Mouse (Mus musculus) midbrain, embryonic 11.5 days (tissue): ENCODE data around the gene Agpat2. TPM values are rescaled to one million over a fixed set of nuclear protein-coding genes. Genes with fewer than 3 reads are reported as not detected.
A peak's percentile ranks its signal among the peaks of the same experiment; 100 is the strongest.

Experiments
- ATAC-seq: fragments of 200-750 bp; cut with Nextera tagmentation; 2 replicates; pipeline ENCODE4 v1.8.0; 2017; ENCODE audit warnings: moderate TSS enrichment, moderate library complexity; ENCODE audit not compliant: low FRiP score
- DNase-seq: peaks from one replicate; pipeline ENCODE4 v3.0.0; 2015; ENCODE audit warnings: low spot score; ENCODE audit errors: missing footprints
- H3K27ac ChIP-seq: fragments of 300-500 bp; sonication (generic); 2 replicates; pipeline ENCODE4 v1.5.1; 2014; ENCODE audit warnings: low read depth, low read length
- H3K27me3 ChIP-seq: fragments of 300-500 bp; sonication (generic); 2 replicates; pipeline ENCODE4 v1.6.1; 2014; ENCODE audit warnings: mild to moderate bottlenecking, low read length, moderate library complexity, mixed read lengths; ENCODE audit not compliant: control insufficient read depth, insufficient read depth
- H3K36me3 ChIP-seq: fragments of 300-500 bp; sonication (generic); 2 replicates; pipeline ENCODE4 v1.6.1; 2014; ENCODE audit warnings: mild to moderate bottlenecking, low read length, moderate library complexity, mixed read lengths; ENCODE audit not compliant: control insufficient read depth, insufficient read depth
- H3K4me1 ChIP-seq: fragments of 300-500 bp; sonication (generic); 2 replicates; pipeline ENCODE4 v1.6.1; 2014; ENCODE audit warnings: low read length; ENCODE audit not compliant: control insufficient read depth, insufficient read depth
- H3K4me2 ChIP-seq: fragments of 300-500 bp; sonication (generic); 2 replicates; pipeline ENCODE4 v1.6.1; 2014; ENCODE audit warnings: mild to moderate bottlenecking, moderate library complexity
- H3K4me3 ChIP-seq: fragments of 300-500 bp; sonication (generic); 2 replicates; pipeline ENCODE4 v1.5.1; 2014; ENCODE audit warnings: low read depth, low read length
- H3K9ac ChIP-seq: fragments of 300-500 bp; sonication (generic); 2 replicates; pipeline ENCODE4 v1.6.1; 2014; ENCODE audit warnings: low read length
- H3K9me3 ChIP-seq: fragments of 300-500 bp; sonication (generic); 2 replicates; pipeline ENCODE4 v1.6.1; 2016; ENCODE audit warnings: low read length; ENCODE audit not compliant: control insufficient read depth
- WGBS: fragments of 180-500 bp; shearing (Covaris S2); extraction: QIAGEN DNeasy Blood & Tissue Kit; methylation state at CpG from one replicate; pipeline ENCODE4 v1.1.7; 2014; 5-methylcytosine and 5-hydroxymethylcytosine counted together
- polyA plus RNA-seq: library from polyadenylated mRNA; unstranded; fragments of >200 nt; fragmentation: Nextera tagmentation; extraction: Ambion mirVana; gene quantifications from 2 replicates; pipeline ENCODE4 v1.2.1, GENCODE M21; 2014

Agpat2 gene
- polyA plus RNA-seq, 1 experiment from 2014 or later: 8.2 TPM

DNA sequence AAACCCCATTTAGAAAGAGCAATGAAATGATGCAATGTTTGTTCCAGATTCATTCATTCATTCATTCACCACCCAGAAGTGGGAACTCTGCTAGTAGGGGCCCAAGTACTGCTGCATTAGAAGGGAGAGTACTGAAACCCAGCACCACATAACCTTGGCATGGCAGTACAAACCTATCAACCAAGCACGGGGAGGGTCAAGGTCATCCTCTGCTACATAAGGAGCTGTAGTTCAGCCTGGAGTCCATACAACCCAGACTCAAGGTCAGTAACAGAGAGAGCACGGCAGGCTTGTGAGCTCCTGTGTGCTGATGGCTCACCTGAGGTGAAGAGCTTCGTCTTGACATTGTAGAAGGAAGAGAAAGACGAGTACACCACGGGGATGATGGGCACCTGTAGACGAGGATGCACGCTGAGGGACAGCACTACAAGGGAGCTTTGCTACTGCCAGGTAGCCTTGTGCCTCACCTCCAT is 9.7 kb downstream of the Agpat2 start:
- DNase-seq (no peak), ATAC-seq (no peak)
- Histone ChIP-seq H3K9me3 (no peaks in the 10 kb centered on the region), H3K27ac (no peak overlapping the region), H3K4me1 (no peaks in the 10 kb centered on the region), H3K36me3 (no peaks in the 10 kb centered on the region), H3K9ac (no peak overlapping the region), H3K27me3 (no peaks in the 10 kb centered on the region), H3K4me2 (no peak overlapping the region), H3K4me3 (no peak overlapping the region)
- WGBS: 94% methylated on average over 7 of the region's 7 CpGs

DNA sequence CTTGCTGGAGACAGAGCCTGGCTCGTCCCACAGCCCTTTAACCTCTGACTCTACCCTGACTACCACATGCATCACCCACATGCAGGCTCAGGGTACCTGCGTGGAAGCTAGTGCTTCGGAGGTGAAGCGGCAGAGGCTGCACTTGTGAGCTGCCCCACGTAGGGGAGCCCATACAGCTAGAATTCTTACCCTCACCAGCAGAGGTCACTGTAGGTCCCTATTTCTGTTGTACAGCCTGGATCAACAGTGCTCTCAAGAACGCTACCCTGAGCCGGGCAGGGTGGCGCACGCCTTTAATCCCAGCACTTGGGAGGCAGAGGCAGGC is 10.2 kb downstream of the Agpat2 start:
- ATAC-seq (no peak), DNase-seq (no peak)
- H3K4me2 ChIP-seq: no peak overlapping the region
- no peak overlapping the region for H3K4me3 ChIP-seq
- WGBS: 76% methylated on average over 9 of the region's 9 CpGs
- no peaks in the 10 kb centered on the region for H3K4me1 ChIP-seq
- H3K27ac ChIP-seq: no peak overlapping the region
- no peaks in the 10 kb centered on the region for H3K36me3 ChIP-seq
- no peak overlapping the region for H3K9ac ChIP-seq
- no peaks in the 10 kb centered on the region for H3K9me3 ChIP-seq
- no peaks in the 10 kb centered on the region for H3K27me3 ChIP-seq

DNA sequence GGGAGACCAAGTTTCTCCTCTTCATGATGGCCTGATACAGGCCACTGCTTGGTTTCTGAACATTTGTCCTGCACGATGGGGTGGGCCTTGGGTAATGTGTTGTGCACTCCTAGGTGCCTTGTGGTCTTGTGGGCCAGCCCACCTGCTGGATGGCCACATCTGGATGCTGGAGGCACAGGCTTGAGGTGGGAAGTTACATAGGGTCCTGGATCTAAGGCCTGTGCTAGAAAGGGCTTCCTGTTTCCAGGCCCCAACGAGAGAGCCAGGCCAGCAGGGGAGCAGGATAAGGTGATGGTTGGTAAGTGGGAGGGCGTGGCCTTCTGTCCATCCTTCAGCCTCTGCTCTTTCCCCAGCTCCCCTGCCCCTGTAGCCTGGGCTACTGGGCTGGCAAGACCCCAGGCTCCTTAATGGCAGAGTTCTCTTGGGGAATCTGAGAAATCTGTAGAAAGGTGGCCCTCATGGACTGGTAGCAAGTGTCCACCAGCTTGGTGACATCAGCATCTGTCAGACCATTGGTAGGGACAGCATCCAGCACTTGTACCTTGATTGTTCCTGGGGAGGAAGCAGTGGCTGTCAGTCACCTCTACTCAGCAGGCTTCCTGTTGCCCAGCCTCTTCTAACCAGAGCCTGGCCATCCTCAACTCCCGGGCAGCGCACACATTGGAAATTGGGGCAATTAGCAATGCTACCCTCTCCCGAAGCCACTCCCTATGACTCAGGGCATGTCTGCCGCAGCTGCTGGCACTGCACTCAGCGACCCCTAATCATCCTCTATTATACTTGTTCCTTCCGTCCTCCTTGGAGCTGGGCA is 10.8 kb downstream of the Agpat2 start:
- Histone ChIP-seq H3K4me3 (no peak overlapping the region), H3K27ac (no peak overlapping the region), H3K9me3 (no peaks in the 10 kb centered on the region), H3K36me3 (no peaks in the 10 kb centered on the region), H3K4me2 (no peak overlapping the region), H3K4me1 (no peaks in the 10 kb centered on the region), H3K9ac (no peak overlapping the region), H3K27me3 (no peaks in the 10 kb centered on the region)
- ATAC-seq (no peak), DNase-seq (no peak)
- 80% methylated on average over 9 of the region's 9 CpGs for WGBS

DNA sequence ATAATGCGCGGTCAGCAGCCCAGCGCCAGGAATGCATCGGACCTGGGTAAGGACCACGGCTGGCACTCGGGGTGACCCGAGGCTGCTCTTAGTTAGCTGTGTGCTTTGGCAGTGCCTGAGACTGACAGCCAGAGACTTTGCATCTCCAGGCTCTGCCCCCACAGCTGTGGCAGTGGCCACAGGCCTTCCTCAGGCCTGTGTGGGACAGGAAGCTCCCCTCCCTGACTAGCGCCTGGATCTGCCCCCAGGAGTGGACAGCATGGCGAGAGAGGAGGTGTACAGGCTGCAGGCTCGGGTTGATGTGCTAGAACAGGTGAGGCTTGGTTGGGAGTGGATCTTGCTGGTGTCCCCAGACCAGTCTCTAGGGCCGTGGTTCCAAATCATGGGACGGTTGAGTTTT is 12.8 kb downstream of the Agpat2 start:
- ATAC-seq (no peak), DNase-seq (no peak)
- Histone ChIP-seq H3K9me3 (no peaks in the 10 kb centered on the region), H3K36me3 (no peaks in the 10 kb centered on the region), H3K4me1 (peaks cover 4% of the 10 kb centered on the region; the same call in 1 of the 2 replicates), H3K27me3 (no peaks in the 10 kb centered on the region), H3K4me2 (no peak overlapping the region), H3K4me3 (no peak overlapping the region), H3K27ac (no peak overlapping the region), H3K9ac (no peak overlapping the region)
- WGBS: 87% methylated on average over 12 of the region's 12 CpGs

DNA sequence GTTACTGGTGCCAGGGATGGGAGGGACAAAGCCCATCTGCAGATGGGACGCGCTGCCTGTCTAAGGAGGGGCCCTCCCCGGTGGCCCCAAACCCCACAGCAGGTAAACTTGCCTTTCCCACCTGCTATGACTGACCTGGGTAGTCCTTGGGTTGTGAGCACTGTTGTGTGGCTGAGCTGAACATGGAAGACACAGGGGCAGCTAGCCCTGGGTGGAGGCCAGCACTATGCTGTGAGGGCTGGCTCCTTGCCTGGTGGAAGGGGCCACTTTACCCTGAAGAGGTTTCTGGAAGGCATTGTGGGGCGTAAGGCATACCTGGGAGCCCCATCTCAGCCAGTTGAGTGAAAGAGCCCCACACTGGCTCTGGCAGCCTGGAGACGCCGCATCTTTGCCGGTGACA is 13.3 kb downstream of the Agpat2 start:
- Histone ChIP-seq H3K9me3 (no peaks in the 10 kb centered on the region), H3K9ac (no peak overlapping the region), H3K27ac (no peak overlapping the region), H3K27me3 (no peaks in the 10 kb centered on the region), H3K36me3 (no peaks in the 10 kb centered on the region), H3K4me2 (no peak overlapping the region), H3K4me1 (peaks cover 4% of the 10 kb centered on the region; the same call in 1 of the 2 replicates), H3K4me3 (no peak overlapping the region)
- WGBS: 94% methylated on average over 7 of the region's 7 CpGs
- DNase-seq (no peak), ATAC-seq (no peak)

DNA sequence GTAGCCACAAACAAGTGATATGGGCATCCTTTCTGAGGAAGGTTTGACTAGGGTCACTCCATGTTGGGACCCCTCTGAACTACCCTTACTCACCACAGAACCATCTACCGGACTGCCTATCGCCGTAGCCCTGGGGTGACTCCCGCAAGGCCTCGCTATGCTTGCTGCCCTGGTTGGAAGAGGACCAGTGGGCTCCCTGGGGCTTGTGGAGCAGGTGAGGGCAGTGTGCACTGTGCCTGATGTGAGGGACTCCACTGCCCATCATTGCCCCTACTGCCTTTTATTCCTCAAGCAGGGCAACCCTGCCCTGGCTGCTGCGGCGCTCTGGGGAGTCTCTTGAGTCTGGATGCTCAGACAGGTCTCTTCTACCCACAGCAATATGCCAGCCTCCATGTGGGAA is 13.9 kb downstream of the Agpat2 start:
- 93% methylated on average over 7 of the region's 7 CpGs for WGBS
- Histone ChIP-seq H3K36me3 (no peaks in the 10 kb centered on the region), H3K9ac (no peak overlapping the region)

DNA sequence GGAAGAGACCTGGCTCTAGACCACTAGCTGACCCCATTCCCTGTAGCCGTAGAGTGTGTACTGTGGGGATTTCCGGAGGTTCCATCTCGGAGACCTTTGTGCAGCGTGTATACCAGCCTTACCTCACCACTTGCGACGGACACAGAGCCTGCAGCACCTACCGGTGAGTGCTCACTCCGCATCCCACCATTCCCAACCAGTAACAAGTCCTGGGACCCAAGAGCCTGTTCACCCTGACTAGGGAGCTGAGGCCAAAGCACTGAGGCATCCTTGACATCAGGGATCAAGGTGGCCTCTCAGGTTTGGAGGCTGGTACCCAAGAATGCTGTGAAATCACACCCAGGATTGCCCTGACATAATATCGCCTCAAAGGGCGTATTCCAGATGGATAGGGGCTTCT is 14.9 kb downstream of the Agpat2 start:
- WGBS: 85% methylated on average over 10 of the region's 10 CpGs

More for the DNA sequence above, 13.9 kb downstream of the Agpat2 start:
- ATAC-seq (no peak), DNase-seq (no peak)
- Histone ChIP-seq H3K9me3 (no peaks in the 10 kb centered on the region), H3K4me2 (no peak overlapping the region), H3K4me1 (peaks cover 4% of the 10 kb centered on the region; the same call in 1 of the 2 replicates), H3K27me3 (no peaks in the 10 kb centered on the region), H3K4me3 (no peak overlapping the region), H3K27ac (no peak overlapping the region)

DNA sequence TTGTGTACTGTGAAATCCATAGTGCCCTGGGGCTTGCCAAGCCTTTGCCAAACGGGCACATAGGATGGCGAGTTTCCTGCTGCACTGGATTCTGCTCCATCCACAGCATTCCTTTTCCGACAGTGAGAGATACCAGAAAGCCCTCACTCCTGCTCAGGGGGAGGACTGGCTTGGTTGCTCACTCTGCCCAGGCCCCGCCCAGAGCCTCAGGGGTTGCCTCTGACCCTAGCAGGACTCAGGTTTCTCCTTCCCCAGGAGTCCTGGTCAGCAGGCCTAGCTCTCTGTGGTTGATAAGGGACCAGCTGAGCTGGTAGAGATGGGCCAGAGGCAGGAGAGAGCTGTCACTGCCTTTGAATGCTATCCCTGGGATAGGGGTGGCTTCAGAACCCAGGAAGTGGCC is 15.6 kb downstream of the Agpat2 start:
- H3K27ac ChIP-seq: no peak overlapping the region
- H3K36me3 ChIP-seq: no peaks in the 10 kb centered on the region
- H3K9ac ChIP-seq: no peak overlapping the region
- 54% methylated on average over 4 of the region's 4 CpGs for WGBS
- peaks cover 4% of the 10 kb centered on the region; the same call in 1 of the 2 replicates for H3K4me1 ChIP-seq
- no peaks in the 10 kb centered on the region for H3K27me3 ChIP-seq
- no peak for DNase-seq
- H3K4me3 ChIP-seq: no peak overlapping the region
- ATAC-seq: no peak
- H3K4me2 ChIP-seq: no peak overlapping the region
- H3K9me3 ChIP-seq: no peaks in the 10 kb centered on the region

More for the DNA sequence above, 14.9 kb downstream of the Agpat2 start:
- Histone ChIP-seq H3K4me2 (no peak overlapping the region), H3K9me3 (no peaks in the 10 kb centered on the region), H3K4me3 (no peak overlapping the region), H3K27ac (no peak overlapping the region), H3K9ac (no peak overlapping the region), H3K27me3 (no peaks in the 10 kb centered on the region), H3K36me3 (no peaks in the 10 kb centered on the region), H3K4me1 (peaks cover 4% of the 10 kb centered on the region; the same call in 1 of the 2 replicates)
- DNase-seq (no peak), ATAC-seq (no peak)

DNA sequence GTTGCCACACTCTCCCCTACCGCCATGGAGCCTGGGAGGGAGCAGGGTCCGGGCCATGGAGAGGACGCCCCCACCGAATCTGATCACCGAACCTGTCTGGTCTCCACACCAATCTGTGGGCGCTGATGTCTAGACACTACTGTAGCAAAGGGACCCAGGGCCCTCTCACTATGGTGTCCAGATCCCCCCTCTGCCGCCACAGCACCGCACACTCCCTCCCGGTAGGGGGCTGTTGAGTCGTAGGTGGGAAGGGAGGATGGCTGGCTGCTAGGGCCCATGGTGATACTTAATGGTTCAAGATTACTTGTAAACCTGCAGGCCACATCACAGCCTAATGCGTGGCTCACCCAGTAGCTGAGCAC is 17.2 kb downstream of the Agpat2 start:
- Histone ChIP-seq H3K27me3 (no peaks in the 10 kb centered on the region), H3K4me1 (peaks cover 4% of the 10 kb centered on the region; the same call in 1 of the 2 replicates), H3K9me3 (no peaks in the 10 kb centered on the region), H3K4me3 (peak overlapping the region; percentile 58), H3K27ac (peak overlapping the region; percentile 8; the same call in 1 of the 2 replicates), H3K9ac (peak overlapping the region; percentile 70), H3K4me2 (peak overlapping the region; percentile 69), H3K36me3 (no peaks in the 10 kb centered on the region)
- peak; percentile 68 for ATAC-seq
- DNase-seq: no peak
- WGBS: 9% methylated on average over 10 of the region's 11 CpGs
